Mouse (Mus musculus): ENCODE measurements around the gene Tmem216.

- no peak for TF ChIP-seq HCFC1 (IDR thresholded peaks at IDR 0.05; ENCODE audit: borderline replicate concordance, insufficient read depth, low read length)
- TF ChIP-seq ZNF384 (IDR thresholded peaks at IDR 0.05; ENCODE audit: low read depth, low read length): no peak
- no peak for TF ChIP-seq ZC3H11A (IDR thresholded peaks at IDR 0.05; ENCODE audit: borderline replicate concordance, low read depth, low read length)
Observed at GRCm38 (mm10) chr19:10496976-10497375, 59.1 kb downstream of the Tmem216 start.
